Mouse (Mus musculus) adrenal gland, postnatal 0 days (tissue): ENCODE data around the gene Zfp985. TPM values are rescaled to one million over a fixed set of nuclear protein-coding genes. Genes with fewer than 3 reads are reported as not detected.

Experiments used
- polyA plus RNA-seq: library from polyadenylated mRNA; unstranded; fragments of >200 nt; fragmentation: Nextera tagmentation; extraction: Ambion mirVana; gene quantifications from 2 replicates; pipeline ENCODE4 v1.2.1, GENCODE M21; 2015

The Zfp985 gene
- polyA plus RNA-seq = 0.14 and 0.35 TPM in 2 replicates

GRCm38 (mm10) chr4:147553071-147553470 is at the start of gene Zfp985:
TSS of gene Zfp985 (plus strand) at chr4:147553277.

GRCm38 (mm10) chr4:147539918-147540317 is 13.2 kb upstream of the Zfp985 start, which contains the start of gene Gm16503:
TSS of gene Gm16503 (plus strand) at chr4:147540218.

Other genes with a start within 250 kb of the Zfp985 start
- not detected in 2 replicates for gene Zfp988, start 247.6 kb upstream of the Zfp985 start, polyA plus RNA-seq
- gene Zfp978, start 192.0 kb upstream of the Zfp985 start, polyA plus RNA-seq = 0.15 and 0.25 TPM in 2 replicates
- gene Zfp982, start 60.9 kb upstream of the Zfp985 start, polyA plus RNA-seq = 6.6 and 7.2 TPM in 2 replicates
- 0.54 and 0.76 TPM in 2 replicates for gene Gm16503, start 13.1 kb upstream of the Zfp985 start, polyA plus RNA-seq
- gene Zfp979, start 89.2 kb downstream of the Zfp985 start, polyA plus RNA-seq = 7.0 and 8.4 TPM in 2 replicates
- not detected in 2 replicates for gene Zfp534, start 149.3 kb downstream of the Zfp985 start, polyA plus RNA-seq